Comparison of ENCODE assay signal across 20 mouse cellular contexts in genomic region chr13:91385393-91385792, GRCm38 (mm10).
A peak's percentile ranks its signal among the peaks of the same experiment; 100 is the strongest.
DNase-seq lines count a peak whose midpoint lies in the region; ATAC-seq and TF ChIP-seq lines count a peak whose summit lies in the region.
"Had no signal": no experiment of that assay in that cellular context is flagged by ENCODE, and none has a peak within 500 bp of the region (broad histone marks: within the 10 kb centered on the region; RNA-seq: fewer than 3 reads in every experiment).

No protein-coding gene starts in this region.

- H3K4me1 ChIP-seq in forebrain, embryonic 15.5 days: peaks cover 14% of the 10 kb centered on the region
- peaks cover 5% of the 10 kb centered on the region for H3K4me1 ChIP-seq in forebrain, embryonic 11.5 days (replicated peaks; ENCODE audit: control insufficient read depth, insufficient read depth, low read length)
- H3K4me1 ChIP-seq in hindbrain, postnatal 0 days (ENCODE audit: insufficient read depth, low read length): no peaks in the 10 kb centered on the region
- peaks cover 6% of the 10 kb centered on the region for H3K4me1 ChIP-seq in hindbrain, embryonic 12.5 days
- H3K4me1 ChIP-seq: embryonic facial prominence, embryonic 15.5 days had no signal

- no peak for DNase-seq in forebrain, embryonic 11.5 days (ENCODE audit: low spot score)
- peak; percentile 60 for DNase-seq in hindbrain, postnatal 0 days (ENCODE audit: low spot score)
- DNase-seq in brain, embryonic 14.5 days (ENCODE audit: low read depth): peak; percentile 77
- DNase-seq in layer of hippocampus, postnatal 36 days: no peak
- no peak for DNase-seq in urinary bladder, postnatal 14 days (ENCODE audit: low spot score)
- DNase-seq: adrenal gland, postnatal 10 days; cerebellum, adult 2 months; cerebellum, postnatal 14 days; embryo, embryonic 11 days; gastrocnemius, postnatal 10 days; heart, postnatal 36 days; kidney, adult 2 months had no signal

- peak; percentile 71 for ATAC-seq in forebrain, embryonic 15.5 days (replicated peaks)
- ATAC-seq in forebrain, embryonic 11.5 days (replicated peaks; ENCODE audit: low FRiP score): no peak
- ATAC-seq in hindbrain, postnatal 0 days: 0 out of 2 replicates have a peak, but pooled peaks have one; percentile 40
- ATAC-seq in hindbrain, embryonic 12.5 days (ENCODE audit: low FRiP score): no peak
- ATAC-seq: intestine, embryonic 16.5 days had no signal

- H3K27ac ChIP-seq in forebrain, embryonic 15.5 days (replicated peaks): no peak overlapping the region
- H3K27ac ChIP-seq in forebrain, embryonic 11.5 days (ENCODE audit: low read depth, low read length): no peak overlapping the region
- H3K27ac ChIP-seq in hindbrain, postnatal 0 days: no peak overlapping the region
- H3K27ac ChIP-seq in hindbrain, embryonic 12.5 days: no peak overlapping the region
- H3K27ac ChIP-seq: embryonic facial prominence, embryonic 15.5 days; heart, embryonic 13.5 days; hindbrain, embryonic 13.5 days; kidney, embryonic 15.5 days had no signal

- no peaks in the 10 kb centered on the region for H3K9me3 ChIP-seq in forebrain, embryonic 15.5 days
- H3K9me3 ChIP-seq in forebrain, embryonic 11.5 days (ENCODE audit: control insufficient read depth, low read length): no peaks in the 10 kb centered on the region
- no peaks in the 10 kb centered on the region for H3K9me3 ChIP-seq in hindbrain, postnatal 0 days (ENCODE audit: low read length)
- no peaks in the 10 kb centered on the region for H3K9me3 ChIP-seq in hindbrain, embryonic 12.5 days (replicated peaks)
- H3K9me3 ChIP-seq: embryonic facial prominence, embryonic 15.5 days; heart, embryonic 13.5 days; hindbrain, embryonic 13.5 days; kidney, embryonic 15.5 days had no signal

- H3K27me3 ChIP-seq in forebrain, embryonic 15.5 days: no peaks in the 10 kb centered on the region
- no peaks in the 10 kb centered on the region for H3K27me3 ChIP-seq in forebrain, embryonic 11.5 days (ENCODE audit: control insufficient read depth, insufficient read depth, low read length)
- no peaks in the 10 kb centered on the region for H3K27me3 ChIP-seq in hindbrain, postnatal 0 days (ENCODE audit: insufficient read depth, low read length)
- no peaks in the 10 kb centered on the region for H3K27me3 ChIP-seq in hindbrain, embryonic 12.5 days
- H3K27me3 ChIP-seq: embryonic facial prominence, embryonic 15.5 days; heart, embryonic 13.5 days; hindbrain, embryonic 13.5 days; kidney, embryonic 15.5 days had no signal

- no peak for TF ChIP-seq CTCF in hindbrain, postnatal 0 days (IDR thresholded peaks at IDR 0.05; ENCODE audit: low read depth)
- no peak for TF ChIP-seq CTCF in brain, embryonic 14.5 days (IDR thresholded peaks at IDR 0.05; ENCODE audit: borderline replicate concordance, extremely low read depth, insufficient read depth, insufficient read length)

- H3K9ac ChIP-seq in forebrain, embryonic 15.5 days (replicated peaks): no peak overlapping the region
- no peak overlapping the region for H3K9ac ChIP-seq in forebrain, embryonic 11.5 days (ENCODE audit: low read length)
- H3K9ac ChIP-seq in hindbrain, postnatal 0 days (replicated peaks; ENCODE audit: low read length): no peak overlapping the region
- no peak overlapping the region for H3K9ac ChIP-seq in hindbrain, embryonic 12.5 days
- H3K9ac ChIP-seq: embryonic facial prominence, embryonic 15.5 days; heart, embryonic 13.5 days; hindbrain, embryonic 13.5 days; kidney, embryonic 15.5 days had no signal

- no peaks in the 10 kb centered on the region for H3K36me3 ChIP-seq in forebrain, embryonic 15.5 days
- H3K36me3 ChIP-seq in forebrain, embryonic 11.5 days (ENCODE audit: control insufficient read depth, insufficient read depth, low read length): no peaks in the 10 kb centered on the region
- H3K36me3 ChIP-seq in hindbrain, postnatal 0 days (ENCODE audit: insufficient read depth, low read length): no peaks in the 10 kb centered on the region
- no peaks in the 10 kb centered on the region for H3K36me3 ChIP-seq in hindbrain, embryonic 12.5 days
- H3K36me3 ChIP-seq: embryonic facial prominence, embryonic 15.5 days; heart, embryonic 13.5 days; hindbrain, embryonic 13.5 days; kidney, embryonic 15.5 days had no signal

- WGBS in forebrain, embryonic 15.5 days: 31% methylated on average over 4 of the region's 4 CpGs
- 76% methylated on average over 4 of the region's 4 CpGs for WGBS in forebrain, embryonic 11.5 days
- 26% methylated on average over 4 of the region's 4 CpGs for WGBS in hindbrain, postnatal 0 days
- WGBS in hindbrain, embryonic 12.5 days: 58% methylated on average over 4 of the region's 4 CpGs

- no peak for TF ChIP-seq POLR2A in brain, embryonic 14.5 days (IDR thresholded peaks at IDR 0.05; ENCODE audit: borderline replicate concordance, extremely low read depth, insufficient read depth, insufficient read length, poor library complexity, severe bottlenecking)

- no peak overlapping the region for H3K4me3 ChIP-seq in forebrain, embryonic 15.5 days
- no peak overlapping the region for H3K4me3 ChIP-seq in forebrain, embryonic 11.5 days (ENCODE audit: low read depth, low read length)
- H3K4me3 ChIP-seq in hindbrain, postnatal 0 days (ENCODE audit: low read length): no peak overlapping the region
- H3K4me3 ChIP-seq in hindbrain, embryonic 12.5 days: no peak overlapping the region
- H3K4me3 ChIP-seq: embryonic facial prominence, embryonic 15.5 days; erythroblast, embryonic 14.5 days; heart, embryonic 13.5 days; hindbrain, embryonic 13.5 days; kidney, embryonic 15.5 days had no signal

- no peak overlapping the region for H3K4me2 ChIP-seq in forebrain, embryonic 15.5 days (replicated peaks)
- H3K4me2 ChIP-seq in forebrain, embryonic 11.5 days (ENCODE audit: low read depth, low read length, severe bottlenecking): no peak overlapping the region
- H3K4me2 ChIP-seq in hindbrain, postnatal 0 days (ENCODE audit: low read depth, low read length): no peak overlapping the region
- H3K4me2 ChIP-seq in hindbrain, embryonic 12.5 days (replicated peaks): no peak overlapping the region
- H3K4me2 ChIP-seq: embryonic facial prominence, embryonic 15.5 days; heart, embryonic 13.5 days; hindbrain, embryonic 13.5 days; kidney, embryonic 15.5 days had no signal

Comparison
In these comparisons a context has a peak if more than half of its experiments do, and no peak if none do; other contexts are left out.
1. ATAC-seq: peak in forebrain, embryonic 15.5 days (single experiment) and hindbrain, postnatal 0 days (single experiment); none in forebrain, embryonic 11.5 days (single experiment) and hindbrain, embryonic 12.5 days (single experiment).
2. DNase-seq: peak in hindbrain, postnatal 0 days (single experiment) and brain, embryonic 14.5 days (single experiment); none in forebrain, embryonic 11.5 days (single experiment), layer of hippocampus, postnatal 36 days (0 of 2) and urinary bladder, postnatal 14 days (single experiment).